Mouse (Mus musculus) thymus, adult 2 months (tissue): ENCODE results near the gene Cyp3a57.

ENCODE experiments used
- CTCF ChIP-seq: fragments of 200-500 bp; IDR thresholded peaks from 2 replicates; pipeline ENCODE4 v1.5.1; 2012; ENCODE audit warnings: mild to moderate bottlenecking, control low read depth, low read length, moderate library complexity, borderline replicate concordance; ENCODE audit not compliant: control insufficient read depth, poor library complexity, insufficient read depth; ENCODE audit errors: extremely low read depth
- POLR2A ChIP-seq: fragments of 200-500 bp; IDR thresholded peaks from 2 replicates; pipeline ENCODE4 v1.6.1; 2012; ENCODE audit warnings: mild to moderate bottlenecking, low read length, control low read depth, moderate library complexity; ENCODE audit not compliant: control insufficient read depth, poor library complexity, insufficient read depth; ENCODE audit errors: extremely low read depth

GRCm38 (mm10) chr5:145353081-145353480 lies 8.0 kb downstream of the Cyp3a57 start:
- TF ChIP-seq CTCF (no peak), POLR2A (no peak)
